Mouse (Mus musculus) large intestine, adult 2 months (tissue): ENCODE measurements around the gene Gm21750. TPM values are rescaled to one million over a fixed set of nuclear protein-coding genes. Genes with fewer than 3 reads are reported as not detected.
"Not testable (repeated sequence)": the region's sequence is repeated elsewhere in the genome, so short reads cannot be mapped to it uniquely, and the experiment has no call there.

Experiments used
- DNase-seq: peaks from one replicate; pipeline ENCODE4 v3.0.0-alpha.2; 2012; ENCODE audit warnings: low read depth, low spot score
- WGBS: fragments of 180-500 bp; shearing (Covaris S2); methylation state at CpG from one replicate; pipeline ENCODE4 v1.1.7; 2018; 5-methylcytosine and 5-hydroxymethylcytosine counted together
- polyA plus RNA-seq: library from polyadenylated mRNA; depleted of rRNA; stranded (reverse); fragments of >200 nt; gene quantifications from 2 replicates; pipeline ENCODE4 v1.2.3, GENCODE M21; 2012; rRNA removed

Gm21750 gene
- not detected in 2 replicates for polyA plus RNA-seq

GRCm38 (mm10) chr14:73660925-73661324 is at the start of gene Gm21750:
Gene Gm21750 (plus strand): TSS chr14:73661225.
- 85% methylated on average over 3 of the region's 3 CpGs for WGBS
- not testable (repeated sequence) for DNase-seq

GRCm38 (mm10) chr14:73614961-73615360 is 46.1 kb upstream of the Gm21750 start:
- not testable (repeated sequence) for DNase-seq
- WGBS: 64% methylated on average over 1 of the region's 1 CpGs

- DNase-seq: no peak
- WGBS: 80% methylated on average over 3 of the region's 3 CpGs
Measured at GRCm38 (mm10) chr14:73620880-73621279, 40.1 kb upstream of the Gm21750 start.

- no peak for DNase-seq
- WGBS: 83% methylated on average over 1 of the region's 1 CpGs
Measured at GRCm38 (mm10) chr14:73622988-73623387, 38.0 kb upstream of the Gm21750 start.

- no peak for DNase-seq
- WGBS: 52% methylated on average over 3 of the region's 3 CpGs
Measured at GRCm38 (mm10) chr14:73625469-73625868, 35.6 kb upstream of the Gm21750 start.

GRCm38 (mm10) chr14:73631511-73631910 is 29.5 kb upstream of the Gm21750 start:
- 41% methylated on average over 4 of the region's 4 CpGs for WGBS
- DNase-seq: no peak

GRCm38 (mm10) chr14:73632648-73633263 is 28.3 kb upstream of the Gm21750 start:
- no peak for DNase-seq
- WGBS: 35% methylated on average over 9 of the region's 9 CpGs

GRCm38 (mm10) chr14:73634356-73634755 is 26.7 kb upstream of the Gm21750 start:
- no peak for DNase-seq
- 84% methylated on average over 3 of the region's 3 CpGs for WGBS

GRCm38 (mm10) chr14:73637460-73637859 is 23.6 kb upstream of the Gm21750 start:
- DNase-seq: no peak

- 88% methylated on average over 4 of the region's 4 CpGs for WGBS
- DNase-seq: no peak
Measured at GRCm38 (mm10) chr14:73650179-73650578, 10.8 kb upstream of the Gm21750 start.

- no peak for DNase-seq
- WGBS: 93% methylated on average over 2 of the region's 2 CpGs
Measured at GRCm38 (mm10) chr14:73670091-73670490, 9.1 kb downstream of the Gm21750 start.

GRCm38 (mm10) chr14:73687726-73688125 is 26.7 kb downstream of the Gm21750 start:
- 24% methylated on average over 4 of the region's 4 CpGs for WGBS
- no peak for DNase-seq

GRCm38 (mm10) chr14:73688427-73688826 is 27.4 kb downstream of the Gm21750 start:
- 70% methylated on average over 2 of the region's 2 CpGs for WGBS
- DNase-seq: no peak

GRCm38 (mm10) chr14:73700256-73700655 is 39.2 kb downstream of the Gm21750 start:
- WGBS: 50% methylated on average over 1 of the region's 1 CpGs
- no peak for DNase-seq

- no peak for DNase-seq
- 83% methylated on average over 9 of the region's 9 CpGs for WGBS
Measured at GRCm38 (mm10) chr14:73709412-73710110, 48.5 kb downstream of the Gm21750 start.

Other genes with a start within 250 kb of the Gm21750 start
- 12.3 and 13.5 TPM in 2 replicates for gene Med4, start 151.2 kb upstream of the Gm21750 start, polyA plus RNA-seq
- 17.3 and 28.0 TPM in 2 replicates for gene Sucla2, start 135.9 kb upstream of the Gm21750 start, polyA plus RNA-seq
- gene Nudt15, start 113.0 kb upstream of the Gm21750 start, polyA plus RNA-seq: 1.1 and 1.2 TPM in 2 replicates